Mouse (Mus musculus) small intestine, adult 10 weeks (tissue): Measurements from ENCODE around the gene Nfe2. TPM values are rescaled to one million over a fixed set of nuclear protein-coding genes. Genes with fewer than 3 reads are reported as not detected.

Source experiments
- polyA plus RNA-seq: library from polyadenylated mRNA; stranded (reverse); fragments of 350-450 nt; fragmentation: Illumina TruSeq; extraction: RNeasy Lipid Tissue Mini Kit (QIAGEN cat#74804); gene quantifications from one replicate; pipeline ENCODE4 v1.2.3, GENCODE M21; 2014; ENCODE audit warnings: low replicate concordance

Nfe2 gene
- polyA plus RNA-seq, result not detected

DNA sequence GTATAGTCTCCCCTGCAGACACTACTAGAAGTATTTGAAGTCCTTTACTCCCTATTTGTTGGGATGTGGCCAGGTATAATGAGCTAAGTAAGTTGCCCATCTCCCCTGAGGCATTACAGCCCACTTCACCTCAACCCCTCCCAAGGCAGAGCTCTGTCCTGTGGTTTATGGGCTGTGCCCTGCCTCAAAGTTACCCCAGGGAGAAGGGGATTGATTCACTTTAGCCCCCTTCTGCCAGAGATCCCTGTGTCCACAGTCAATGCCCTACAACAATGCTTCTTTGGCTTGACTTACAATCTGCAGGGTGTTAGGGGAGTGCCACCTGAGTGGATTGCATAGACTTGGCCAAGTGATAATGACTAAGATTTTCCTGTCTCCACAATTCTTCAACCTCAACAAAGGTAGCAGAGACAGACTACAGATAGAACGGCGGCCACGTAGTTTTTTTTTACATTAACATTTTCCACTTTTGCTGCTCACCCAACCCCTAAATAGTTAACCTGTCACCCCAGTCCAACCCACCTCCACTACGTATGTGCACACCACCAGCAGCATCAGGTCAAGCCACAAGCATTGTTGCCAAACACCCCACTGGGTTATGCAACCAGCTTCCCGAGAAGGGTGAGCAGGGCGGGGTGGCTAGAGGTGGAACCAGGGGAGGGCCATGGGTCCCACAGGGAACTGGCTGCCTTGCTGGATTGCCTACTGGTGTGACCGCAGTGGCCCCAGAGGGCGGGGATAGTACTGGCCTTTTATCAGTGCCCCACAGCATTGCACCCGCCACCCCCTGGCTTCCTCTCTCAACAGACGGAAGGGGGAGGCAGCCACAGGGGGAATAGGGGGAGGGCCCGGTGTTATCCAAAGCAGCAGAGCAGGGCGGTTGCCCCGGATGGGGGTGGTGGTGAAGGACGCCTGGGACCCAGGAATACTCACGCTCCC, at the start of gene Nfe2:
TSS of gene Nfe2 (minus strand) at position 614 of the 939 bp plus-strand sequence.

DNA sequence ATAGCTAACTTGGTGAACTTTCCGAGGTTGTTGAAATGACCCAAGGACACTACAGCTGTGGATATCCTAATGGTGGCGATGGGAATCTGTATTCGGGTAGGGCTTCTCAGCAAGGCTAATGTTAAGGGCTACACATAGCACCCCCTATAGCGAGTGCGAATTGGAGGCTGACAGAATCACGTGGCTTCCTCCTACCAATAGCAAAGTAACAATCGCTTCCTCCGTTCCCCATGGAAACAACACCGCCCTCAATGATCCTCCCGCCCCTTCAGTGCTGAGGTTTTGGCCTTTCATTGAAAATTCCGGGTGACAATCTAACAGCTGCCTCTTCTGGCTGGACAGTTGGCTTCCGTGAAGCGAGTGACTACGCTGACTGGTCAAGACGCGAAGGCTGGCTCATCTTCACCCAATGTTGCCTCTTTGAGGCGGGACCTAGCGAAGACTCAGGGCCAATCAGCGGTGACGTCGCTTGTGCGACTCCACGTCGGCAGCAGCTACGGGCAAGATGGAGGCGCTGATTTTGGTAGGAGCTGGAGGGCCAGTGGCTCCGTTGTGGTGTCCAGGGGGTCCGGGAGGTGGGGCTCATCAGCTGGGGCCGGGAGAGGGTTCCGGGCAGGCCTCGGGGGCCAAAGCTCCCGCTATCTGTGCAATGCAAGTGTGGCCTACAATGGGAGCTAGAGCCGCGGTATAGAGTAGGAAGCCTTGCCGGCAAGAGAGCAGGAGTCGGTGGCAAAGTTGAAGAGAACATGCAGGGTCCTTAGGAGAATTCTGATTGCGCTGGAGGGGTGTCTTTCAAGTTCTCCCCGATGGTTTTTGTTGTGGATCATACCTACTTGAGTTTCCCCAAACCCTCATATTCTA, 14.4 kb upstream of the Nfe2 start, which contains the start of gene Copz1:
TSS of gene Copz1 (plus strand) at position 296 of the 861 bp plus-strand sequence.

DNA sequence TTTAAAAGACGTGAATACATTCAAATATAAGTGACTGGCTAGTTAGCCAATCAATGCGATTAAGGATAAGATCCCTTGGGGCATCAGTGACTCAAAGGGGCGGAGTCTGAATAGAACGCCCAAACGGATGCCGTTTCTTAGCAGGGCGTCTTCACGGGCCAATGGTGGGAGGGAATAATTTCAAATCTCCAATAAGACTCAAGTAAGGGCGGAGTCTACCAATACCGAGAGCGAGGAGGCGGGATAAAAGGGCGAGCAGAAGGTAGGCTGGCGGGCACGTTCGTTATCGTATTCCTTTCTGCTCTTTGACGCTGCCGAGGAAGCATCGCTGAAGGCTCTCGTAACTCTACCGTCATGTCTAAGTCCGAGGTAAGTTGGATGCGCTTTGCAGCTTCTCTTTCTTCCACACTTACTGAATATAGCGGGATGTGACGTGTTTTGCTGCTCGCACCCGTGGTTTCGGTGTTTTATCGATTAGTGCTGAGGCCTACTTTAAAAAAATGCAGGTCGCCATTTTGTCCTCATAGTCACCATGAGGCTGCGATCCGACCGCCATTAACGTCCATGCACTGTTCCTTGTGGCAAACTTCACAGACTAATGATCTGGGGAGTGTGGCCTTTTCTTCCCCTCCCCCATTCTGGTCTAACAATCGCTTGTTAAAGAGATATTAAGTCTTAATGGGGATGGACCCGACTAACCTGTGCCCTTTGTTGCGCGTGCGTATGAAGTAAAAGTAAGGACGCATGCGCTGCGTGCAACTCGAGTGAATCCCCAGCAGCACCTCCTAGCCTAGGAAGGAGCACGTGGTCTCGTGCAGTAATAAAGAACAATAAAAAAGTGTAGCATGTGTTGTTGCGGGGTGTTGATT, 17.8 kb downstream of the Nfe2 start, which contains the start of gene Hnrnpa1:
TSS of gene Hnrnpa1 (plus strand) at position 273 of the 869 bp plus-strand sequence.

DNA sequence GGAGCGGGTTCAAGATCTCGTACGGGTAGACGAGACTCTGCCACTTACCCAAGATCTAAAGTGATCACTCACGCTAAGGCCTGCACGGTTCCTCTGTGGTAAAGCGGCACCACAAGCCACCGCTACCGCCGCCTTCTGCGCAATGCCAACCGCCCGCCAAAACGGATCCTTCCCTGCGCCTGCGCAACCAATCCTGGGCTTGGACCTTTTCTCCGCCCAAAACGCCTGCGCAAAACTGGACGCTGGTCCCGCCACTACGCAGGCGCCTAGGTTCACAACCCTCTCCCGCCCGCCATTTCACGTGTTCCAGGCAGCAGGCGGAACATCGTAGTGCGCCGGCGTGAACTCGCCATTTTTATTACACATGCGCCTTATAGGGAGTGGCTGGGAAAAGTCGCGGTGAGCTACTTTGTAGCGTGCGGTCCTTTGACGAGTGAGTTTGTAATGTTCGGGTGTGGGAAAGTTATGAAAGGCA, 18.5 kb downstream of the Nfe2 start, which contains the start of gene Cbx5:
TSS of gene Cbx5 (minus strand) at position 132 of the 475 bp plus-strand sequence.

Other genes starting within 250 kb of the Nfe2 start
- 4.9 TPM for gene Hoxc4, start 239.5 kb downstream of the Nfe2 start, polyA plus RNA-seq
- gene Smug1, start 91.3 kb downstream of the Nfe2 start, polyA plus RNA-seq, result 10.2 TPM
- gene Cbx5, start 18.6 kb downstream of the Nfe2 start, polyA plus RNA-seq, result 48.7 TPM
- gene Hnrnpa1, start 18.0 kb downstream of the Nfe2 start, polyA plus RNA-seq, result 367 TPM
- 129 TPM for gene Copz1, start 14.3 kb upstream of the Nfe2 start, polyA plus RNA-seq
- gene Gpr84, start 52.2 kb upstream of the Nfe2 start, polyA plus RNA-seq, result not detected
- not detected for gene Zfp385a, start 81.7 kb upstream of the Nfe2 start, polyA plus RNA-seq
- not detected for gene Itga5, start 108.4 kb upstream of the Nfe2 start, polyA plus RNA-seq
- gene Gtsf1, start 172.1 kb upstream of the Nfe2 start, polyA plus RNA-seq, result not detected
- not detected for gene Gtsf2, start 190.1 kb upstream of the Nfe2 start, polyA plus RNA-seq
- gene Nckap1l, start 195.4 kb upstream of the Nfe2 start, polyA plus RNA-seq, result 7.4 TPM
- gene Pde1b, start 244.6 kb upstream of the Nfe2 start, polyA plus RNA-seq, result 1.2 TPM